ENCODE assay signal across 8 mouse cellular contexts in genomic region chr1:87637121-87637877, GRCm38 (mm10). TPM values are rescaled to one million over a fixed set of nuclear protein-coding genes. Genes with fewer than 3 reads are reported as not detected.
DNase-seq lines count a peak whose midpoint lies in the region; ATAC-seq lines count a peak whose summit lies in the region.

No protein-coding gene starts in this region.

- 87% methylated on average over 4 of the region's 4 CpGs for WGBS in hindbrain, embryonic 15.5 days

- no peak overlapping the region for H3K4me2 ChIP-seq in hindbrain, embryonic 15.5 days

- peak; percentile 50 for DNase-seq in lung, postnatal 36 days
- DNase-seq in lung, postnatal 25 days (ENCODE audit: low spot score): no peak
- DNase-seq in adipocyte (ENCODE audit: low spot score): peak; percentile 70
- DNase-seq in spleen, adult 12 weeks (ENCODE audit: low spot score): peak; percentile 70
- DNase-seq in cerebellum, adult 11 months: no peak
- DNase-seq in gastrocnemius, adult 8-10 months (ENCODE audit: low spot score in 2 of 2): no peak
- no peak for DNase-seq in ovary, postnatal 36 days (ENCODE audit: low spot score)

- ATAC-seq in hindbrain, embryonic 15.5 days (ENCODE audit: low FRiP score, low read depth): 0 out of 2 replicates have a peak, but pooled peaks have one; percentile 27

- H3K9me3 ChIP-seq in hindbrain, embryonic 15.5 days: no peaks in the 10 kb centered on the region

- no peak overlapping the region for H3K9ac ChIP-seq in hindbrain, embryonic 15.5 days

- H3K27ac ChIP-seq in hindbrain, embryonic 15.5 days (replicated peaks): no peak overlapping the region

- H3K4me1 ChIP-seq in hindbrain, embryonic 15.5 days (replicated peaks): no peaks in the 10 kb centered on the region

- H3K27me3 ChIP-seq in hindbrain, embryonic 15.5 days: no peaks in the 10 kb centered on the region

- H3K4me3 ChIP-seq in hindbrain, embryonic 15.5 days: no peak overlapping the region

- H3K36me3 ChIP-seq in hindbrain, embryonic 15.5 days: no peaks in the 10 kb centered on the region

RNA-seq across cellular contexts. Expression of gene Inpp5d, which starts 17.2 kb away (rescaled TPM):
- 4.1 and 4.7 TPM in 2 replicates for polyA plus RNA-seq in hindbrain, embryonic 15.5 days (2015; fragmentation: Nextera tagmentation; extraction: Ambion mirVana)
- 1 to 10 TPM; 1.8 to 3.9 (median 2.6) TPM for total RNA-seq in gastrocnemius, adult 8-10 months (2022)

Comparison
In these comparisons a context has a peak if more than half of its experiments do, and no peak if none do; other contexts are left out.
1. DNase-seq: peak in lung, postnatal 36 days (single experiment), adipocyte (single experiment) and spleen, adult 12 weeks (single experiment); none in lung, postnatal 25 days (single experiment), cerebellum, adult 11 months (single experiment), gastrocnemius, adult 8-10 months (0 of 2) and ovary, postnatal 36 days (single experiment).